Mouse (Mus musculus): Measurements from ENCODE around the gene Slc39a7. TPM values are rescaled to one million over a fixed set of nuclear protein-coding genes. Genes with fewer than 3 reads are reported as not detected.
"Not testable (repeated sequence)": the region's sequence is repeated elsewhere in the genome, so short reads cannot be mapped to it uniquely, and the experiment has no call there.

Slc39a7 gene
- total RNA-seq, 1 experiment from 2014 or later: 105 TPM

- ATAC-seq (replicated peaks; ENCODE audit: insufficient number of reproducible peaks, low FRiP score, low TSS enrichment, poor library complexity, severe bottlenecking): no peak
Observed at GRCm38 (mm10) chr17:34021539-34022413, 9.7 kb downstream of the Slc39a7 start.

- ATAC-seq (replicated peaks; ENCODE audit: insufficient number of reproducible peaks, low FRiP score, low TSS enrichment, poor library complexity, severe bottlenecking): no peak
Observed at GRCm38 (mm10) chr17:34013436-34013835, 18.0 kb downstream of the Slc39a7 start.

GRCm38 (mm10) chr17:34010156-34010555 lies 21.3 kb downstream of the Slc39a7 start:
- no peak for ATAC-seq (replicated peaks; ENCODE audit: insufficient number of reproducible peaks, low FRiP score, low TSS enrichment, poor library complexity, severe bottlenecking)

GRCm38 (mm10) chr17:34006570-34006969 lies 24.9 kb downstream of the Slc39a7 start:
- no peak for ATAC-seq (replicated peaks; ENCODE audit: insufficient number of reproducible peaks, low FRiP score, low TSS enrichment, poor library complexity, severe bottlenecking)

GRCm38 (mm10) chr17:34003426-34003825 lies 28.1 kb downstream of the Slc39a7 start:
- no peak for ATAC-seq (replicated peaks; ENCODE audit: insufficient number of reproducible peaks, low FRiP score, low TSS enrichment, poor library complexity, severe bottlenecking)

GRCm38 (mm10) chr17:34000796-34001195 lies 30.7 kb downstream of the Slc39a7 start:
- not testable (repeated sequence) for ATAC-seq (replicated peaks; ENCODE audit: insufficient number of reproducible peaks, low FRiP score, low TSS enrichment, poor library complexity, severe bottlenecking)

- ATAC-seq (replicated peaks; ENCODE audit: insufficient number of reproducible peaks, low FRiP score, low TSS enrichment, poor library complexity, severe bottlenecking): peak; percentile 95
Observed at GRCm38 (mm10) chr17:34000150-34000537, 31.3 kb downstream of the Slc39a7 start, which contains the start of gene H2-K1. Gene H2-K1, minus strand, starts transcription at chr17:34000347.

GRCm38 (mm10) chr17:33999341-34000149 lies 31.9 kb downstream of the Slc39a7 start:
- ATAC-seq (replicated peaks; ENCODE audit: insufficient number of reproducible peaks, low FRiP score, low TSS enrichment, poor library complexity, severe bottlenecking): no peak

GRCm38 (mm10) chr17:33998697-33999096 lies 32.8 kb downstream of the Slc39a7 start:
- ATAC-seq (replicated peaks; ENCODE audit: insufficient number of reproducible peaks, low FRiP score, low TSS enrichment, poor library complexity, severe bottlenecking): not testable (repeated sequence)

GRCm38 (mm10) chr17:33997025-33997424 lies 34.5 kb downstream of the Slc39a7 start:
- not testable (repeated sequence) for ATAC-seq (replicated peaks; ENCODE audit: insufficient number of reproducible peaks, low FRiP score, low TSS enrichment, poor library complexity, severe bottlenecking)

GRCm38 (mm10) chr17:33995651-33996050 lies 35.8 kb downstream of the Slc39a7 start:
- ATAC-seq (replicated peaks; ENCODE audit: insufficient number of reproducible peaks, low FRiP score, low TSS enrichment, poor library complexity, severe bottlenecking): no peak

- no peak for ATAC-seq (replicated peaks; ENCODE audit: insufficient number of reproducible peaks, low FRiP score, low TSS enrichment, poor library complexity, severe bottlenecking)
Observed at GRCm38 (mm10) chr17:33994959-33995358, 36.5 kb downstream of the Slc39a7 start.

GRCm38 (mm10) chr17:33991788-33992664 lies 39.5 kb downstream of the Slc39a7 start:
- ATAC-seq (replicated peaks; ENCODE audit: insufficient number of reproducible peaks, low FRiP score, low TSS enrichment, poor library complexity, severe bottlenecking): peak; percentile 78

GRCm38 (mm10) chr17:33982136-33982535 lies 49.3 kb downstream of the Slc39a7 start:
- ATAC-seq (replicated peaks; ENCODE audit: insufficient number of reproducible peaks, low FRiP score, low TSS enrichment, poor library complexity, severe bottlenecking): not testable (repeated sequence)

- ATAC-seq (replicated peaks; ENCODE audit: insufficient number of reproducible peaks, low FRiP score, low TSS enrichment, poor library complexity, severe bottlenecking): peak; percentile 68
Observed at GRCm38 (mm10) chr17:33981192-33981909, 50.1 kb downstream of the Slc39a7 start.

GRCm38 (mm10) chr17:33980181-33981035 lies 51.1 kb downstream of the Slc39a7 start:
- 0 out of 2 replicates have a peak, but pooled peaks have one; percentile 10 for ATAC-seq (replicated peaks; ENCODE audit: insufficient number of reproducible peaks, low FRiP score, low TSS enrichment, poor library complexity, severe bottlenecking)

GRCm38 (mm10) chr17:33979512-33980050 lies 51.9 kb downstream of the Slc39a7 start:
- ATAC-seq (replicated peaks; ENCODE audit: insufficient number of reproducible peaks, low FRiP score, low TSS enrichment, poor library complexity, severe bottlenecking): no peak
